Mouse (Mus musculus) CD4-positive, CD25-positive, alpha-beta regulatory T cell, adult 2 months (primary cell): ENCODE data around the gene Tas2r124.

Experiments
- DNase-seq: peaks from one replicate; pipeline ENCODE4 v3.0.0-alpha.2; 2012; ENCODE audit warnings: low read depth, low spot score

Gene Tas2r124

DNA sequence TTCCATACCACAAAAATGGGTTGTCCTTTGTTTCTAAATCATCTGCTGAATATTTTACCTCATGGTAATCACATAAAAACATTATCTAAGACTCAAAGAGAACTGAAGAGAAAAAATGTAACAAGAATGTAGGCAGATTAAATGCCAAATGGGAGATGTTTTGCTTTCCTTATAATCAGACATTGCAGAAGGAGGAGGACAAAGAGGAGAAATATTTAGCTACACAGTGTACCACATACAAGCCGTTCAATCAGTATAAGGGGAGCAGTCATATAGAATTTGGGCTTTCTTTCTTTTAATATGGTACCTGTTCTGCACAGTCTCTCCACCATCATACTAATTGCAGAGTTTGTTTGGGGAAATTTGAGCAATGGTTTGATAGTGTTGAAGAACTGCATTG lies at the start of gene Tas2r124:
Tas2r124 (plus strand) TSS at position 301 of the 400 bp plus-strand sequence.
- no peak for DNase-seq

DNA sequence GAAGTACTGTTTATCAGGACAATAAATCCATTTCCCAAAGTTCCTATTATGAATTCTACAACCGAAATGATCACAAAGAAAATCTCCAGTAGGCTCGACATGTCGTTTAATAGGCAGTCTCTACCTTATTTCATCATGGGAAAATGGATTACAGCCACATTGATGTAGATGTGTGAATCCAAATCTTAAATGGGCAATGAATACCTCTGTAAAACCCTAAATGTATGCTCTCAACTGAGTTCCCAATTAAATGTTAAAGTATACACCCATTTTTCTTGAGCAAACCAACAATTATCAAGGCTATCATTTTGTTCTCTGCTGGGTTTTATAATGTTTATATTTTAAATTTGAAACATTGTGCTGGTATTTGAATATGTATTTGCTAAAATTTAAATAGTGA lies 42.7 kb upstream of the Tas2r124 start, which contains the start of gene Tas2r122:
Tas2r122 (minus strand) TSS at position 101 of the 400 bp plus-strand sequence.
- DNase-seq, result no peak

GRCm38 (mm10) chr6:132737935-132738334 lies 16.6 kb upstream of the Tas2r124 start, which contains the start of gene Tas2r115:
TSS of gene Tas2r115 (minus strand) at chr6:132738035.
- no peak for DNase-seq

- no peak for DNase-seq
These were observed 4.3 kb upstream of the Tas2r124 start for GRCm38 (mm10) chr6:132750206-132750605.

GRCm38 (mm10) chr6:132761831-132762230 lies 7.3 kb downstream of the Tas2r124 start, which contains the start of gene Tas2r102:
TSS of gene Tas2r102 (plus strand) at chr6:132762131.
- DNase-seq, result no peak

GRCm38 (mm10) chr6:132778062-132778461 lies 23.5 kb downstream of the Tas2r124 start, which contains the start of gene Tas2r136:
TSS of gene Tas2r136 (minus strand) at chr6:132778162.
- no peak for DNase-seq

GRCm38 (mm10) chr6:132795393-132795792 lies 40.9 kb downstream of the Tas2r124 start:
- no peak for DNase-seq

DNA sequence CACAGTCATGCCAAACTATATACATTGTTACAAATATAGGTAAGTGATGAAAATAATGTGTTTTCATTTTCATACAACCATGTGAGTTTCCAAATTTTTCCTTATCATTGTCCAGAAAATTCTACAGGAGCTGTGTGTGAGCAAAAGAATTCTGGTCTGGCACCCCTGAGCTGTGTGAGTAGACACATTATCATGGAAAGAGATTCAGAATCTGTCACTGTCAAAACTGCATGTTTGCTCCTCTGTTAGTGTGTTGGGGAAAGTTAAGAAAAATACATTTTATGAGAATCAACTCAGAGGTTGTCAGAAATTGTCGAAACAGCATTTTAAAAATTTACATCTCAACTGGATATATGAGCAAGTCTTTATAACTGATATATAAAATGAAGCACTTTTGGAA lies 48.0 kb downstream of the Tas2r124 start, which contains the start of gene Tas2r117:
Tas2r117 (plus strand) TSS at position 301 of the 400 bp plus-strand sequence.
- DNase-seq, result no peak
